Mouse (Mus musculus): ENCODE measurements around the gene Bola3. TPM values are rescaled to one million over a fixed set of nuclear protein-coding genes. Genes with fewer than 3 reads are reported as not detected.

Bola3 gene
- polyA plus RNA-seq, 1 experiment from 2014 or later, result 48.2 TPM

- H3K27me3 ChIP-seq (replicated peaks; ENCODE audit: control insufficient read depth, insufficient read depth, low read length), result no peaks in the 10 kb centered on the region
- 82% methylated on average over 3 of the region's 3 CpGs for WGBS
- H3K4me2 ChIP-seq (ENCODE audit: low read length), result no peak overlapping the region
- ATAC-seq, result no peak
- no peak overlapping the region for H3K4me3 ChIP-seq (replicated peaks; ENCODE audit: low read length)
- H3K9ac ChIP-seq (replicated peaks; ENCODE audit: low read depth, low read length), result no peak overlapping the region
- no peaks in the 10 kb centered on the region for H3K9me3 ChIP-seq (ENCODE audit: control insufficient read depth, low read length)
- no peak overlapping the region for H3K27ac ChIP-seq (ENCODE audit: low read length)
- no peaks in the 10 kb centered on the region for H3K4me1 ChIP-seq (replicated peaks; ENCODE audit: control insufficient read depth, insufficient read depth, low read length)
- H3K36me3 ChIP-seq (ENCODE audit: control insufficient read depth, insufficient read depth), result peaks cover 33% of the 10 kb centered on the region
Observed at GRCm38 (mm10) chr6:83399790-83400189, 50.8 kb downstream of the Bola3 start.

GRCm38 (mm10) chr6:83403481-83403880, 54.5 kb downstream of the Bola3 start:
- Histone ChIP-seq H3K4me2 (ENCODE audit: low read length) (no peak overlapping the region), H3K27me3 (replicated peaks; ENCODE audit: control insufficient read depth, insufficient read depth, low read length) (no peaks in the 10 kb centered on the region), H3K27ac (ENCODE audit: low read length) (no peak overlapping the region), H3K4me3 (replicated peaks; ENCODE audit: low read length) (no peak overlapping the region), H3K9ac (replicated peaks; ENCODE audit: low read depth, low read length) (no peak overlapping the region), H3K4me1 (replicated peaks; ENCODE audit: control insufficient read depth, insufficient read depth, low read length) (no peaks in the 10 kb centered on the region), H3K36me3 (ENCODE audit: control insufficient read depth, insufficient read depth) (peaks cover 25% of the 10 kb centered on the region), H3K9me3 (ENCODE audit: control insufficient read depth, low read length) (no peaks in the 10 kb centered on the region)
- ATAC-seq, result no peak
- WGBS, result 94% methylated on average over 7 of the region's 8 CpGs

GRCm38 (mm10) chr6:83404571-83404970, 55.6 kb downstream of the Bola3 start:
- Histone ChIP-seq H3K9ac (replicated peaks; ENCODE audit: low read depth, low read length) (no peak overlapping the region), H3K4me3 (replicated peaks; ENCODE audit: low read length) (no peak overlapping the region), H3K9me3 (ENCODE audit: control insufficient read depth, low read length) (no peaks in the 10 kb centered on the region), H3K27ac (ENCODE audit: low read length) (no peak overlapping the region), H3K36me3 (ENCODE audit: control insufficient read depth, insufficient read depth) (peaks cover 25% of the 10 kb centered on the region), H3K27me3 (replicated peaks; ENCODE audit: control insufficient read depth, insufficient read depth, low read length) (no peaks in the 10 kb centered on the region), H3K4me1 (replicated peaks; ENCODE audit: control insufficient read depth, insufficient read depth, low read length) (no peaks in the 10 kb centered on the region), H3K4me2 (ENCODE audit: low read length) (no peak overlapping the region)
- ATAC-seq, result no peak
- WGBS, result 98% methylated on average over 13 of the region's 13 CpGs

GRCm38 (mm10) chr6:83405511-83406064, 56.6 kb downstream of the Bola3 start:
- 86% methylated on average over 7 of the region's 7 CpGs for WGBS
- Histone ChIP-seq H3K9me3 (ENCODE audit: control insufficient read depth, low read length) (no peaks in the 10 kb centered on the region), H3K27ac (ENCODE audit: low read length) (no peak overlapping the region), H3K36me3 (ENCODE audit: control insufficient read depth, insufficient read depth) (peaks cover 25% of the 10 kb centered on the region), H3K4me1 (replicated peaks; ENCODE audit: control insufficient read depth, insufficient read depth, low read length) (peaks cover 5% of the 10 kb centered on the region; the same call in 1 of the 2 replicates), H3K9ac (replicated peaks; ENCODE audit: low read depth, low read length) (no peak overlapping the region), H3K27me3 (replicated peaks; ENCODE audit: control insufficient read depth, insufficient read depth, low read length) (no peaks in the 10 kb centered on the region), H3K4me2 (ENCODE audit: low read length) (no peak overlapping the region), H3K4me3 (replicated peaks; ENCODE audit: low read length) (no peak overlapping the region)
- ATAC-seq, result no peak

GRCm38 (mm10) chr6:83408510-83408909, 59.6 kb downstream of the Bola3 start:
- H3K4me1 ChIP-seq (replicated peaks; ENCODE audit: control insufficient read depth, insufficient read depth, low read length), result peaks cover 24% of the 10 kb centered on the region
- ATAC-seq, result no peak
- no peak overlapping the region for H3K9ac ChIP-seq (replicated peaks; ENCODE audit: low read depth, low read length)
- H3K27ac ChIP-seq (ENCODE audit: low read length), result no peak overlapping the region
- WGBS, result 82% methylated on average over 9 of the region's 9 CpGs
- no peak overlapping the region for H3K4me2 ChIP-seq (ENCODE audit: low read length)
- peaks cover 7% of the 10 kb centered on the region; the same call in 1 of the 2 replicates for H3K36me3 ChIP-seq (ENCODE audit: control insufficient read depth, insufficient read depth)
- no peaks in the 10 kb centered on the region for H3K27me3 ChIP-seq (replicated peaks; ENCODE audit: control insufficient read depth, insufficient read depth, low read length)
- H3K4me3 ChIP-seq (replicated peaks; ENCODE audit: low read length), result no peak overlapping the region
- H3K9me3 ChIP-seq (ENCODE audit: control insufficient read depth, low read length), result no peaks in the 10 kb centered on the region

Small RNA genes lying within 50 kb of the gene (microRNA-seq; reads per million reads assigned to microRNA genes)
- gene Mir6374, result not detected

Other genes with a start within 250 kb of the Bola3 start
- 3.2 and 4.3 TPM in 2 replicates for gene Ccdc142, start 247.5 kb upstream of the Bola3 start, polyA plus RNA-seq (2015; fragmentation: Nextera tagmentation; extraction: Ambion mirVana)
- 4.1 and 4.9 TPM in 2 replicates for gene Gm42688, start 247.5 kb upstream of the Bola3 start, polyA plus RNA-seq (2015; fragmentation: Nextera tagmentation; extraction: Ambion mirVana)
- 109 and 122 TPM in 2 replicates for gene Mrpl53, start 240.1 kb upstream of the Bola3 start, polyA plus RNA-seq (2015; fragmentation: Nextera tagmentation; extraction: Ambion mirVana)
- 21.8 and 22.6 TPM in 2 replicates for gene Mogs, start 233.7 kb upstream of the Bola3 start, polyA plus RNA-seq (2015; fragmentation: Nextera tagmentation; extraction: Ambion mirVana)
- gene Wbp1, start 227.6 kb upstream of the Bola3 start, polyA plus RNA-seq (2015; fragmentation: Nextera tagmentation; extraction: Ambion mirVana), result 209 and 228 TPM in 2 replicates
- gene Ino80b, start 223.7 kb upstream of the Bola3 start, polyA plus RNA-seq (2015; fragmentation: Nextera tagmentation; extraction: Ambion mirVana), result 11.4 and 14.4 TPM in 2 replicates
- gene Rtkn, start 213.7 kb upstream of the Bola3 start, polyA plus RNA-seq (2015; fragmentation: Nextera tagmentation; extraction: Ambion mirVana), result 6.9 and 7.4 TPM in 2 replicates
- 18.2 and 21.7 TPM in 2 replicates for gene Wdr54, start 192.8 kb upstream of the Bola3 start, polyA plus RNA-seq (2015; fragmentation: Nextera tagmentation; extraction: Ambion mirVana)
- gene 1700003E16Rik, start 192.7 kb upstream of the Bola3 start, polyA plus RNA-seq (2015; fragmentation: Nextera tagmentation; extraction: Ambion mirVana), result 7.8 and 9.4 TPM in 2 replicates
- gene Dctn1, start 183.2 kb upstream of the Bola3 start, polyA plus RNA-seq (2015; fragmentation: Nextera tagmentation; extraction: Ambion mirVana), result 150 and 158 TPM in 2 replicates
- 0.52 and 0.76 TPM in 2 replicates for gene Slc4a5, start 129.3 kb upstream of the Bola3 start, polyA plus RNA-seq (2015; fragmentation: Nextera tagmentation; extraction: Ambion mirVana)
- 22.3 and 28.6 TPM in 2 replicates for gene Mthfd2, start 23.2 kb upstream of the Bola3 start, polyA plus RNA-seq (2015; fragmentation: Nextera tagmentation; extraction: Ambion mirVana)
- 30.2 and 36.6 TPM in 2 replicates for gene Mob1a, start 23.1 kb upstream of the Bola3 start, polyA plus RNA-seq (2015; fragmentation: Nextera tagmentation; extraction: Ambion mirVana)
- 60.9 and 64.3 TPM in 2 replicates for gene Tet3, start 109.9 kb downstream of the Bola3 start, polyA plus RNA-seq (2015; fragmentation: Nextera tagmentation; extraction: Ambion mirVana)
- gene Dguok, start 157.8 kb downstream of the Bola3 start, polyA plus RNA-seq (2015; fragmentation: Nextera tagmentation; extraction: Ambion mirVana), result 73.1 and 77.2 TPM in 2 replicates
- gene Actg2, start 187.1 kb downstream of the Bola3 start, polyA plus RNA-seq (2015; fragmentation: Nextera tagmentation; extraction: Ambion mirVana), result 1.9 and 2.3 TPM in 2 replicates
- 58.0 and 59.2 TPM in 2 replicates for gene Stambp, start 223.6 kb downstream of the Bola3 start, polyA plus RNA-seq (2015; fragmentation: Nextera tagmentation; extraction: Ambion mirVana)